Comparison of ENCODE assay signal across 8 mouse cellular contexts in genomic region chr6:51525001-51525400, GRCm38 (mm10). TPM values are rescaled to one million over a fixed set of nuclear protein-coding genes. Genes with fewer than 3 reads are reported as not detected.
DNase-seq lines count a peak whose midpoint lies in the region; ATAC-seq and TF ChIP-seq lines count a peak whose summit lies in the region.

No protein-coding gene starts in this region.

- no peak for TF ChIP-seq POLR2A in CH12.LX (IDR thresholded peaks at IDR 0.05; ENCODE audit: low read depth, low read length)

- H3K27ac ChIP-seq in heart, embryonic 10.5 days, result peak overlapping the region; percentile 16; the same call in 1 of the 2 replicates
- H3K27ac ChIP-seq in CH12.LX (ENCODE audit: insufficient read depth, low read depth), result no peak overlapping the region
- no peak overlapping the region for H3K27ac ChIP-seq in heart, postnatal 0 days (ENCODE audit: low read depth)

- 32% methylated on average over 5 of the region's 5 CpGs for WGBS in heart, embryonic 10.5 days
- 37% methylated on average over 5 of the region's 5 CpGs for WGBS in heart, postnatal 0 days

- peak overlapping the region; percentile 96; the same call in 1 of the 2 replicates for H3K9ac ChIP-seq in CH12.LX (ENCODE audit: insufficient read depth, low read depth)
- H3K9ac ChIP-seq in heart, postnatal 0 days (replicated peaks; ENCODE audit: low read depth, low read length), result no peak overlapping the region

- no peak for DNase-seq in heart, embryonic 10.5 days (ENCODE audit: low spot score)
- DNase-seq in heart, postnatal 36 days, result no peak
- no peak for DNase-seq in CH12.LX (ENCODE audit: extremely low read depth)
- no peak for DNase-seq in heart, postnatal 0 days (ENCODE audit: low spot score)
- DNase-seq in ovary, adult 18-20 months (ENCODE audit: low spot score), result no peak
- DNase-seq in spleen, adult 18-20 months, result no peak
- DNase-seq in thymus, postnatal 25 days, result no peak

- ATAC-seq in heart, postnatal 0 days (ENCODE audit: insufficient read depth, low read depth), result no peak; the same call in 1 of the 2 replicates
- ATAC-seq in megakaryocyte, adult 5-6 weeks (ENCODE audit: poor library complexity, severe bottlenecking), result peak; percentile 67

- dilution Hi-C loops in CH12.LX (cut with MboI; ENCODE audit: extremely low pct_ligation_motif_present, extremely low pct_unique_long_range_greater_than_20kb, low sequenced_read_pairs), result no loop called here

- no peak for TF ChIP-seq CTCF in CH12.LX (conservative IDR thresholded peaks at IDR 0.05 in 1 of 2, IDR thresholded peaks at IDR 0.05 in 1 of 2; ENCODE audit: low read depth in 2 of 2, low read length in 2 of 2)
- TF ChIP-seq CTCF in heart, postnatal 0 days (IDR thresholded peaks at IDR 0.05; ENCODE audit: low read depth), result no peak

- H3K4me2 ChIP-seq in CH12.LX (ENCODE audit: insufficient read depth, low read depth, poor library complexity, severe bottlenecking), result peak overlapping the region; percentile 87
- peak overlapping the region; percentile 97 for H3K4me2 ChIP-seq in heart, postnatal 0 days (ENCODE audit: low read depth, low read length)

- TF ChIP-seq RAD21 in CH12.LX (IDR thresholded peaks at IDR 0.05; ENCODE audit: low read depth, low read length), result no peak

- in situ Hi-C loops in CH12.LX (cut with MboI; ENCODE audit: low pct_ligation_motif_present, low pct_unique_long_range_greater_than_20kb, low sequenced_read_pairs), result no loop called here

- H3K79me2 ChIP-seq in CH12.LX (replicated peaks; ENCODE audit: control insufficient read depth, extremely low read depth, insufficient read depth, poor library complexity, severe bottlenecking), result no peaks in the 10 kb centered on the region; the same call in 1 of the 2 replicates

- H3K36me3 ChIP-seq in heart, embryonic 10.5 days, result no peaks in the 10 kb centered on the region
- H3K36me3 ChIP-seq in CH12.LX (replicated peaks in 1 of 2; ENCODE audit: control insufficient read depth in 1 of 2, insufficient read depth in 1 of 2, low read length in 1 of 2), result peaks cover 2 to 16% of the 10 kb centered on the region in 2 experiments
- H3K36me3 ChIP-seq in heart, postnatal 0 days (replicated peaks; ENCODE audit: control insufficient read depth, insufficient read depth, low read length), result no peaks in the 10 kb centered on the region

- intact Hi-C loops in heart, postnatal 36 days (cut with DNase I), result no loop called here

- H3K27me3 ChIP-seq in heart, embryonic 10.5 days (ENCODE audit: insufficient read depth, poor library complexity, severe bottlenecking), result no peaks in the 10 kb centered on the region
- no peaks in the 10 kb centered on the region for H3K27me3 ChIP-seq in CH12.LX (replicated peaks)
- no peaks in the 10 kb centered on the region for H3K27me3 ChIP-seq in heart, postnatal 0 days (ENCODE audit: control insufficient read depth, insufficient read depth, low read length)

- H3K9me3 ChIP-seq in heart, embryonic 10.5 days, result no peaks in the 10 kb centered on the region
- H3K9me3 ChIP-seq in CH12.LX (replicated peaks; ENCODE audit: low read length), result no peaks in the 10 kb centered on the region
- no peaks in the 10 kb centered on the region for H3K9me3 ChIP-seq in heart, postnatal 0 days (replicated peaks; ENCODE audit: control insufficient read depth, low read length)

- TF ChIP-seq EP300 in CH12.LX (IDR thresholded peaks at IDR 0.05; ENCODE audit: low read length), result no peak
- TF ChIP-seq EP300 in heart, postnatal 0 days (IDR thresholded peaks at IDR 0.05; ENCODE audit: low read depth), result no peak

- peak overlapping the region; percentile 88 for H3K4me3 ChIP-seq in heart, embryonic 10.5 days
- peak overlapping the region; percentile 57 to 82 (median 74) for H3K4me3 ChIP-seq in CH12.LX (replicated peaks in 1 of 3; ENCODE audit: low read depth in 2 of 3, low read length in 2 of 3, poor library complexity in 1 of 3)
- peak overlapping the region; percentile 85 for H3K4me3 ChIP-seq in heart, postnatal 0 days (ENCODE audit: low read depth, low read length)

- H3K4me1 ChIP-seq in heart, embryonic 10.5 days, result peaks cover 11% of the 10 kb centered on the region
- peaks cover 2 to 17% of the 10 kb centered on the region in 2 experiments; a peak in 2 of 4 replicates for H3K4me1 ChIP-seq in CH12.LX (ENCODE audit: control insufficient read depth in 1 of 2, insufficient read depth in 2 of 2)
- no peaks in the 10 kb centered on the region for H3K4me1 ChIP-seq in heart, postnatal 0 days (ENCODE audit: control insufficient read depth, insufficient read depth)

TF ChIP-seq in CH12.LX, 34 proteins besides CTCF, POLR2A, EP300 and RAD21:
- TF ChIP-seq IRF4 (IDR thresholded peaks at IDR 0.05; ENCODE audit: low read depth, low read length) (no peak), TCF12 (IDR thresholded peaks at IDR 0.05; ENCODE audit: low read depth, low read length) (no peak), ZKSCAN1 (IDR thresholded peaks at IDR 0.05; ENCODE audit: borderline replicate concordance, low read depth, low read length) (no peak), BHLHE40 (IDR thresholded peaks at IDR 0.05; ENCODE audit: low read depth, low read length) (no peak), JUN (IDR thresholded peaks at IDR 0.05; ENCODE audit: insufficient read depth, low read depth, low read length) (no peak), USF1 (IDR thresholded peaks at IDR 0.05; ENCODE audit: low read depth, low read length) (no peak), ZC3H11A (IDR thresholded peaks at IDR 0.05; ENCODE audit: low read depth, low read length) (no peak), UBTF (IDR thresholded peaks at IDR 0.05; ENCODE audit: low read depth, low read length) (no peak), SIN3A (IDR thresholded peaks at IDR 0.05; ENCODE audit: low read length) (no peak), ETS1 (conservative IDR thresholded peaks at IDR 0.05; ENCODE audit: low read depth, low read length) (no peak), GABPA (IDR thresholded peaks at IDR 0.05; ENCODE audit: insufficient replicate concordance, low read depth, low read length) (no peak), MYC (IDR thresholded peaks at IDR 0.05; ENCODE audit: low read depth, low read length) (no peak), NRF1 (IDR thresholded peaks at IDR 0.05; ENCODE audit: low read depth, low read length) (no peak), MAZ (IDR thresholded peaks at IDR 0.05; ENCODE audit: low read depth, low read length) (no peak), ZNF384 (IDR thresholded peaks at IDR 0.05; ENCODE audit: low read depth, low read length) (no peak), SMC3 (IDR thresholded peaks at IDR 0.05; ENCODE audit: low read depth, low read length) (no peak), CHD2 (IDR thresholded peaks at IDR 0.05; ENCODE audit: low read length) (no peak), ZMIZ1 (IDR thresholded peaks at IDR 0.05; ENCODE audit: low read depth, low read length) (no peak), JUND (conservative IDR thresholded peaks at IDR 0.05; ENCODE audit: low read depth, low read length) (no peak)

RNA-seq across cellular contexts. Expression of gene Snx10, which starts 1.3 kb away (rescaled TPM):
- polyA plus RNA-seq in heart, embryonic 10.5 days (2016; fragmentation: Nextera tagmentation; extraction: Ambion mirVana), result 24.5 and 24.8 TPM in 2 replicates
- total RNA-seq in heart, postnatal 36 days (2021), result 10 to 100 TPM; 11.7 to 12.6 TPM
- total RNA-seq in CH12.LX (2012; rRNA removed) (25.1 and 27.6 TPM in 2 replicates), CH12.LX (2014; rRNA removed) (84.7 and 92.0 TPM in 2 replicates)
- 46.2 and 54.9 TPM in 2 replicates for polyA plus RNA-seq in CH12.LX (2012; ENCODE audit: insufficient read length, low read depth)
- total RNA-seq in heart, postnatal 0 days (2014; rRNA removed; ENCODE audit: low replicate concordance), result 4.9 and 13.5 TPM in 2 replicates
- 10.9 and 12.4 TPM in 2 replicates for polyA plus RNA-seq in heart, postnatal 0 days (2015; fragmentation: Nextera tagmentation; extraction: Ambion mirVana)
- total RNA-seq in megakaryocyte, adult 5-6 weeks (2015), result 126 and 133 TPM in 2 replicates
- 114 and 125 TPM in 2 replicates for total RNA-seq in megakaryocyte, adult 5-6 weeks (2017)

RNA-seq across cellular contexts. Expression of gene Cbx3, which starts 54.8 kb away (rescaled TPM):
- polyA plus RNA-seq in heart, embryonic 10.5 days (2016; fragmentation: Nextera tagmentation; extraction: Ambion mirVana), result 382 and 501 TPM in 2 replicates
- 10 to 100 TPM; 61.7 to 69.7 TPM for total RNA-seq in heart, postnatal 36 days (2021)
- 145 and 199 TPM in 2 replicates for total RNA-seq in CH12.LX (2012; rRNA removed)
- 300 and 350 TPM in 2 replicates for total RNA-seq in CH12.LX (2014; rRNA removed)
- polyA plus RNA-seq in CH12.LX (2012; ENCODE audit: insufficient read length, low read depth), result 197 and 258 TPM in 2 replicates
- total RNA-seq in heart, postnatal 0 days (2014; rRNA removed; ENCODE audit: low replicate concordance), result 66.0 and 94.1 TPM in 2 replicates
- polyA plus RNA-seq in heart, postnatal 0 days (2015; fragmentation: Nextera tagmentation; extraction: Ambion mirVana), result 270 and 295 TPM in 2 replicates
- total RNA-seq in megakaryocyte, adult 5-6 weeks (2015), result 179 and 190 TPM in 2 replicates
- 242 and 272 TPM in 2 replicates for total RNA-seq in megakaryocyte, adult 5-6 weeks (2017)

RNA-seq across cellular contexts. Expression of gene Hnrnpa2b1, which starts 55.3 kb away (rescaled TPM):
- 1,335 and 1,445 TPM in 2 replicates for polyA plus RNA-seq in heart, embryonic 10.5 days (2016; fragmentation: Nextera tagmentation; extraction: Ambion mirVana)
- 100 to 1,000 TPM; 408 to 439 TPM for total RNA-seq in heart, postnatal 36 days (2021)
- 500 and 668 TPM in 2 replicates for total RNA-seq in CH12.LX (2012; rRNA removed)
- 710 and 855 TPM in 2 replicates for total RNA-seq in CH12.LX (2014; rRNA removed)
- 1,854 and 1,994 TPM in 2 replicates for polyA plus RNA-seq in CH12.LX (2012; ENCODE audit: insufficient read length, low read depth)
- total RNA-seq in heart, postnatal 0 days (2014; rRNA removed; ENCODE audit: low replicate concordance), result 145 and 171 TPM in 2 replicates
- polyA plus RNA-seq in heart, postnatal 0 days (2015; fragmentation: Nextera tagmentation; extraction: Ambion mirVana), result 718 and 775 TPM in 2 replicates
- 1,149 and 1,154 TPM in 2 replicates for total RNA-seq in megakaryocyte, adult 5-6 weeks (2015)
- total RNA-seq in megakaryocyte, adult 5-6 weeks (2017), result 1,039 and 1,264 TPM in 2 replicates
